Mouse (Mus musculus) c-Kit-negative CD71-positive TER-119-positive erythroid progenitor cells, embryonic 14.5 days (primary cell): Measurements from ENCODE around the gene Khdrbs2.
"Not testable (repeated sequence)": the region's sequence is repeated elsewhere in the genome, so short reads cannot be mapped to it uniquely, and the experiment has no call there.

Experiments
- DNase-seq: peaks from one replicate; pipeline ENCODE4 v3.0.0-alpha.2; 2013; ENCODE audit warnings: low read depth, low spot score

Gene Khdrbs2

DNA sequence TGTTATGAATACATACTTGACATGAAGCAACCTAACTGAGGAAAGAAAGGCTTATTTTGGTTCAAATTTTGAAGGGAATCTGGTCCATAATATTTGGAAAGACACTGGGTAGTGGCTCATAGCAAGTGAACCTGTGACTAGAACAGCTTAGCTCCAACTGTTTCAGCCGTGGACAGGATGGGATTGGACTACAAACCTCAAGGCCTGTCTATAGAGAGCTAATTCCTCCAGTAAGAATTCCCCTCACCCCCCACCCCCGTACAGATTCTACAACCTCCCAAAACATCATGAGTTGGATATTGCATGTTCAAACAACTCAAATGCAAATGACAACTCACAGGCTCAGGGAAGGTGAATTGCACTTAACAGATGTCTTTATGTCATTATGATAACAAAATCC is 298.5 kb downstream of the Khdrbs2 start:
- DNase-seq = no peak

DNA sequence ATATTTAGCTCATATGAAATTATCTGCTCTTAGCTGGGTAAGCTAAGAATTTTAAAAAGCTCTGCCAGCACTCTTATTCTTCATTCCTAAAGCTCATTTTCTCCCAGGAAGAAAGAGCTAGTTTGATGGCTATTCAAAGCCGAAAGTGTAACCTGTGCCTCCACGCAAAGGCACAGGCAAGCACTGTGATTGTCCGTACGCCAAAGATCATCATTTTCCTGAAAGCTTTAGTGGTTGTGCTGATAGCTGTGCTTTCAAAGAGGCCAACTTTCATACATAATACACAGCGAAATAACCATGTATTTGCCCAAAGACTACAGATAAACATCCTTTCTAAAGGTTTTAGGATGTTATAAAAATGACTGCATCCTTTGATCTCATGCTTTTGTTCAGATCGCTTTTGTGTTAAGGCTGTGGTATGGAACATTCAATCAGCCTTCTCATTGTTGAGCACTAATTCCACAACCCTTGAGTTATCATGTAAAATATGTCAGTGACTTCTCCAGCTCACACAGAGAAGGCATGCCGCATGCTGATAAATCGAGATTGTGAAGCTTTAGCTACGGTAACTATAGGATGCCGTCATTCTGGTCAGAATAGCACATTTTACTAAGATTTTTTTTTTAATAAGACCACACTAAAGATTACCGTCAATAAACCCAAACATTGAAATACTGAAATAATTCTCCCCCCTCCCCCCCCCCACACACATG is 299.1 kb downstream of the Khdrbs2 start:
- no peak for DNase-seq

DNA sequence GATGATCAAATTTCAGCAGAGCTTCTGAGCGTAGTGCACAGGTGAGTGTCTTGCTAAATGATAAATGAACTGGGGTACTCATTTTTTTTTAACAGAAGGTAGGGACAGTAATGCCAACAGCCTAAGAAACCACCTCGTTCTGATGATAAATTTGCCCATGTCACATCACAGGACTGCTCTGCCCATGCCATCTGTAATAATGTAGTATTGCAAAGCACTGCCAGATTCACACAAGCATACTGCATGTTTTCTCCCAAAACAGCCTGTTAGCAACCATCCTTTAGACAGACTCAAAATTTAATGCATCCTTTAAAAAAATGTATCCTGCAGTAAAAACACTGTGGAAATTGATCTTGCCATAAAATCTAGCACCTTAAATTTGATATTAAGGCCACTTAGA is 315.4 kb downstream of the Khdrbs2 start:
- no peak for DNase-seq

GRCm38 (mm10) chr1:32503381-32503780 is 330.9 kb downstream of the Khdrbs2 start:
- no peak for DNase-seq

GRCm38 (mm10) chr1:32547194-32547593 is 374.7 kb downstream of the Khdrbs2 start, which contains the start of gene Gm5415:
Gene Gm5415 (minus strand): TSS chr1:32547294.
- DNase-seq = not testable (repeated sequence)

GRCm38 (mm10) chr1:32553459-32553858 is 380.9 kb downstream of the Khdrbs2 start:
- DNase-seq = no peak

DNA sequence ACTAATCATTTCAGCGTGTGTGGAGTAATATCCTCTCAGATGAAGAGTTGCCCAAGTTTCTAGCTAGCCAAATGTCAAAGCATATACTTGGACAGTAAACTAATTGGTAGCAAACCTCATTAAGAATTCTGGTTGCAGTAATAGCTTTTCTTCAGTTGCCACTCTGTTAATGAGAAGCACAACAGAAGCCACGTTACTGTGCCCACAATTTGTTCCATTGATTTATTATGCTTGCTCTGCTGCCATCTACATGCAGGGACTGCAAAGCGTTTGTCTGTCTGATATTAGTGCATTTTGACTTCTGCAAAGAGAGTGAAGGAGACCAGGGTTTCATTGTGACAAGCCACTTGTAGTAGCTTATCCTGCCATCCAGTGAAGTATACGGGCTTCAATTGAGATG is 381.4 kb downstream of the Khdrbs2 start:
- no peak for DNase-seq

- DNase-seq = no peak
Observed at GRCm38 (mm10) chr1:32568901-32569300, 396.4 kb downstream of the Khdrbs2 start.

DNA sequence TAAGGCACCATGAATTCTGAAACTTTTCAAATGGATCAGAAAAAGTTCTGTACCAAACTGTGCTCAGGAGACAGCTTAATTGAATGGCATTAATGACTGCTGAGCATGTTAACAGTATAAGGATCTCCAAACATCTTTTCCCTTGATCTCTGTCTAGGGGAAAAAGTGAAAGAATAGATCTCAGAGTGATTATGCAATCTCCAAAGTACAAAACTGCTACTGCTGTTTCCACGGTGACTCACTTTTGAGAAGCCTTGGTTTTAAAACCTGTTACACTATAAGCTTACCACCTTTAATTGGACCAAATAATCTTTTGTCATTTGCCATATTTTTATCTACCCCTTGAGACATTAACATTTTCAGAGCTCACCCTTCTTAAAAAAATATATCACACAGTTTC is 453.5 kb downstream of the Khdrbs2 start:
- no peak for DNase-seq

DNA sequence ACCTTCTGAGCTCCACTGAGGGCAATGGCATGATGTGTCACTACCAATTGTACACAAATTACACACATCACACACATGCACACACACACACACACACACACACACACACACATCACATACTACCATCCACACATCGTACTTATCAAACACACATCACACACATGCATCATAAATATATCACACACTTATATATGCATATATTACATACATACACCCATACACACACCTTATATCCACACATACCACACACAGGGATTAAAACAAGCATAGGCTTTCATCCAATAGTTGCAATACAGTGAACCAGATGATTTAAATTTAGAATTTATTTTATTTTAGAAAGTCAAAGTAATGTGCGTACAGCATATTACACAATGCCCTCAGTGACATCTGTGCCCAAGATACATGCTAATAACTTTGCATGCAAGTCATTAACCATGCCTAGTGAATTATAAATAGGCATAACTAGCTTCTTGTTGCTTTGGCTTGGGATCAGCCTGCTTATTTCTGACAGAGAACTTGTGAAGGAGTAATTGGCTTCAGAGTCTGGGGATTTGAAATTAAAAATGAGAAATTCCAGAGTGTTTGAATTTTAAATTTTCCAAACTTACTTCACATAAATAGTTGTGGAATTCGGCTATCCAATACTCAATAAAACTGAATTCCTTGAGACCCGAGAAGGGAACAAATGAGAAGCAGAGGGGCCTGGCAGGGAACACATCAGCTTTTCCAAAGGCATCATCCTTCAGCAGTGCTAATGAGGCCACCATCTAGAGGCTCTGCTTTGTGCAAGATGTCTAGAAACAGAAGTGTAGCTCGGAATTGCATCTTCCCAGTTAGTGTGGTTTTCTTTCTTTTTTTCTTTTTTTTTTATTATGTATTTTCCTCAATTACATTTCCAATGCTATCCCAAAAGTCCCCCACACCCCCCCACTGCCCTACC is 460.2 kb downstream of the Khdrbs2 start:
- no peak for DNase-seq

- no peak for DNase-seq
Observed at GRCm38 (mm10) chr1:32633404-32633803, 460.9 kb downstream of the Khdrbs2 start.

GRCm38 (mm10) chr1:32639118-32639517 is 466.6 kb downstream of the Khdrbs2 start:
- no peak for DNase-seq

GRCm38 (mm10) chr1:32649647-32650209 is 477.2 kb downstream of the Khdrbs2 start:
- DNase-seq = no peak

DNA sequence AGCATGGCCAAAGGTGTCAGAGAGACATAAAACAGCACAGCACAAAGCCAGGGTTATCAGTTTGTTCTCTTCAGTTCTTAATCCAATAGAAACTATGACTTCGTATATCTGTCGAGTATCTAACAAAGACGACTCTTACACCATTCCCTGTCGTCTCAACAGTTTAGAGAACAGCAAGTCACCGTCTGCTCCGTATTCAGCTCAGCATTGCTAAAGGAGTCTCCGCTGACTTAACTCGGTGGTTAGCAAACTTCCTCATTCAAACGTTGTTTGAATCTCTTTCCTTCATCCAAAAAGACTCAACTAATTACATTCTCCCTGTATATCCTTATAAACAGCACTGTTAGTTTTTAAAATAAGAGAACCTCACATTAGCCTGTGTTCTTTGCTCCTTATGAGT is 521.3 kb downstream of the Khdrbs2 start:
- no peak for DNase-seq

DNA sequence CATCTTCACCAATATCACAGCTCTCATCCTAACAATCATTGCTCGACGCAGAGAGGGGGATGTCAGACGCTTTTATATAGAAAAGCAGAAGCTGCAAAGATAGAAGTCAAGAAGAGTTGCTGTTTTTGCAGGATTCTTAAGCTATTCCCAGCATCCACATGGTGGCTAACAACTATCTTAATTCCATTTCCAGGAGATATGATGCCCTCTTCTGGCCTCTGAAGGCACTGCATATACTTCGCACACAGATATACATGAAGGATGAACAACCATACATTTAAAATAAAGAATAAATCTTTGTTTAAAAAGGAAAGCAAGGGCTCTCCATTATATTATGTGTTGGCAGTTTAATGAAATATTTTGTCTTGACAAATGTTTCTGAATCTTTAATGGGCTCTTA is 527.6 kb downstream of the Khdrbs2 start:
- no peak for DNase-seq

DNA sequence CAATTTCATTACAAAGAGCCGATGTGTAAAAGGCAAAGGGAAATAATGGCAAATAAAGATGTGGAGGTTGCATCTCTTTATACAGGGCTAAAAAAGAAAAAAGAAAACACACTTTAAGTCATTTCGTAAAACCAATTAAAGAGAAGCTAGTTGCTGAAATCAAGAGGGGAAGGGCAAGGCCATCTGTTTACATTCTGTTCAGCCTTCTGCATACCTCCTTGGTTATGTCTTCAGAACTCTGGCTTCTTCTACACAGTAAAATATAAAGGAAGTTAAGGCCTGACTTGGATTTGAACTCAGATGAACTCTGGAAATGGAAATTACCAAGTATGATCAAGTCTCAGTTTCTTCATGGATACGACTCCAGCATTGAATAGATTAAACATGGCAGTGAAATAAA is 528.8 kb downstream of the Khdrbs2 start:
- DNase-seq = no peak
